Mouse (Mus musculus): ENCODE data around the gene Rbm25. TPM values are rescaled to one million over a fixed set of nuclear protein-coding genes. Genes with fewer than 3 reads are reported as not detected.

Rbm25 gene
- total RNA-seq, 2 experiments from 2014 or later = 123 to 148 TPM

DNA sequence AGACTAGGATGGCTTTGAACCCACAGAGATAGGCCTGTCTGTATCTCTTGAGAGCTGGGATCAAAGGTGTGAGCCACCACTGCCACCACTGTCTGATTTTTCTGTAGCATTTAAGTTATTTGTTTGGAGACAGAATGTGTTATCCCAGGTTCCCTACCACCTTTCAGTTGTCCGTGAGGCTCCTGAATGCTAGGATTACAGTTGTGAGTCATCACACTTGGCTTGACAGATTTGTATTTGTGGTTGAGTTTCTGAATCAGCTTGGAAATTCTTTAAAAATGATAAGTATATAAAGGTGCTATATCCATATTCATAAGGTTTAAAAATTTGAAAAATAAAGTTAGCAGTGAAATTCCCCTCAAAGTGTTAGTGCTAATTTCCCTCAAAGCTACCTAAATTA, 12.1 kb downstream of the Rbm25 start:
- no peak for DNase-seq (ENCODE audit: low spot score in 2 of 2)

DNA sequence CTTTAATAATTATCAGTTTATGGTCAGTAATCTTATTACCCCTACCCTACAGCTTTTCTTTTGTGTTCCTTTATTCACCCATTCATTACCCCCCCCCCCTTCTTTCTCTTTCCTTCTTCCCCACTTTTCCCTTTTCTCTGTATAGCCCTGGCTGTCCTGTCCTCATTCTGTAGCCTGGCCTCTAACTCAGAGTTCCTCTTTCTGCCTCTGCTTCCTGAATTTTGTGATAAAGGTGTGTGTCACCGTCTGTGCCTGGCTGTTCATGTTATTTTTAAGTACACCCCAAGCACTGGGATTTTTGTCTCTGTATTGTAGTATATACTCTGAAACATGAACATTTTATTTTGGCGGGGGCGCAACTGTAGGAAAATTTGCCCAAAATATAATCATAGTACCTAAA, 19.3 kb downstream of the Rbm25 start:
- no peak for DNase-seq (ENCODE audit: low spot score in 2 of 2)

DNA sequence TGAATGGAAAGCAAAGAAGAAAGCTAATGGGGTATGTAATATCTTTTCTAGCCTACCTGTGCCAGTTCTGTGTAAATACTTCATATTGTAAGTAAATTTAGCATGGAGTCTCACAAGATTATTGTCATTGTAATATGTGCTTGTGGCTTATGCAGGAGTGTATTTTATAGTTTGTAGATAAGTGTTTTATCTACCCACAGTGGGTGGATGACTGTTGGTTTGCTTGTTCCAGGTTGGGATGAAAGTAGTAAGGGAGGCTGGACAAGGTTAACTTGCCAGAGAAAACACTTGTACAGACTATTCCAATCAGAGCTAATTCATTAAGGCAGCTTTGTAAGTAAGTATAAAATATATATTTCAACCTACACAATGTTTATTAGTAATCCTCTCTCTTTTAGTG, 20.4 kb downstream of the Rbm25 start:
- DNase-seq (ENCODE audit: low spot score in 2 of 2) = no peak

DNA sequence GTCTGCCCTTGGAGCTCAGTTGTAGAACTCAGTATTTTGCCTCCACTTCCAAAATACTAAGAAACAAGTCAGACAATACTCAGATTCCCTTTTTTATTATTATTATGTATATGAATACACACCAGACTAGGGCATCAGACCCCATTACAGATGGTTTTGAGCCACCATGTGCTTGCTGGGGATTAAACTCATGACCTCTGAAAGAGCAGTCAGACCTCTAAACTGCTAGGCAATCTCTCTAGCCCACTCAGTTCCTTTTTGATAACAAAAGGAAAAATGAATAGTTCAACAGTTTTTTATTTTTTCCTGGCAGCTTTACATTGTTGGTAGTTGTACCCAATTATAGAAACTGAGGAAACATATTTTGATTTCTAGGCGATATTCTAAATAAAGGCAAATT, 54.4 kb downstream of the Rbm25 start:
- no peak for DNase-seq (ENCODE audit: low spot score in 2 of 2)

DNA sequence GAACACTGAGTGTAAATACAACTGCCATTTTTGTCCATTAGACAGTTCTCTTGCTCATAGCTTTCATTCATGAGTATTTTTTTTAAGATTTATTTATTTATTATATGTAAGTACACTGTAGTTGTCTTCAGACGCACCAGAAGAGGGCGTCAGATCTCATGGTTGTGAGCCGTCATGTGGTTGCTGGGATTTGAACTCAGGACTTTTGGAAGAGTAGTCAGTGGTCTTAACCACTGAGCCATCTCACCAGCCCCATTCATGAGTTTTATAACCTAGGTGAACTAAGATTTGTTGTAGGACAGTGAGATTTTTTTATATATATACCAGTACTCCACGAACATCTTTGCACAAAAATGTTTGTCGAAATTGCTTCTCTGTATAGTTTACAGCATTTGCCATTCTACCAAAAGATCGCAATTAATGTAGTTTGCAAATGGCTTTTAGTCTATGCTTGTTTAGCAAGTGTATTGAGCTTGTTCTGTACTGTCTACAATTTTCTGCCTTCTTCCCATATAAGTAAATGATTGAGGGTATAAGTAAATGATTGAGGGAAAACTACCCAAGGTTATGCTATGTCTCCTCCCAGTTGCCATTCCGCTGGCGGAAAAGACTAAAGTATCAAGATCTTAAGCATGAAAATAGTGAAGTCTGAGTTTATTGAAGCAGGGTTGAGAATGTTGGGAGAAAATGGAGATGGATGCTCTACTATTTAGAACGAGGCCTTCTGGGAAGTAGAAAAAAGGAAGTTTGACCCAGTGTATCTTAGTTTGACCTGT, 55.7 kb downstream of the Rbm25 start:
- DNase-seq (ENCODE audit: low spot score in 2 of 2) = no peak

DNA sequence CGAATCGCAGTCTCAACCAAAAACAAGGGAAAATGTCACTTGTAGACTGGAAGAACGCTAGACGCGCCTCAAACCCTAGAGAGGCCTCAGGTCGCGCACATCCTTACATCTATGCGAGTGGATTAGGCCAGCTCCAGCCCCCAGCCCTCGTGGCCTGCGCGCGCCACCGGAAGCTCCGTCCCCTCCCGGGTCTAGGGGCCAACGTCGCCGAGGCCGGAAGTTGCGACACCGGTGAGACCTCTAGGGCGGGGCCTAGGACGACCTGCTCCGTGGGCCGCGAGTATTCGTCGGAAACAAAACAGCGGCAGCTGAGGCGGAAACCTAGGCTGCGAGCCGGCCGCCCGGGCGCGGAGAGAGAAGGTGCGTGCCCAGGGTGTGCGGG, 56.9 kb downstream of the Rbm25 start, which contains the start of gene Psen1:
Psen1 (plus strand) TSS at position 219 of the 382 bp plus-strand sequence.
- DNase-seq (ENCODE audit: low spot score in 2 of 2) = peak; percentile 91 to 94

DNA sequence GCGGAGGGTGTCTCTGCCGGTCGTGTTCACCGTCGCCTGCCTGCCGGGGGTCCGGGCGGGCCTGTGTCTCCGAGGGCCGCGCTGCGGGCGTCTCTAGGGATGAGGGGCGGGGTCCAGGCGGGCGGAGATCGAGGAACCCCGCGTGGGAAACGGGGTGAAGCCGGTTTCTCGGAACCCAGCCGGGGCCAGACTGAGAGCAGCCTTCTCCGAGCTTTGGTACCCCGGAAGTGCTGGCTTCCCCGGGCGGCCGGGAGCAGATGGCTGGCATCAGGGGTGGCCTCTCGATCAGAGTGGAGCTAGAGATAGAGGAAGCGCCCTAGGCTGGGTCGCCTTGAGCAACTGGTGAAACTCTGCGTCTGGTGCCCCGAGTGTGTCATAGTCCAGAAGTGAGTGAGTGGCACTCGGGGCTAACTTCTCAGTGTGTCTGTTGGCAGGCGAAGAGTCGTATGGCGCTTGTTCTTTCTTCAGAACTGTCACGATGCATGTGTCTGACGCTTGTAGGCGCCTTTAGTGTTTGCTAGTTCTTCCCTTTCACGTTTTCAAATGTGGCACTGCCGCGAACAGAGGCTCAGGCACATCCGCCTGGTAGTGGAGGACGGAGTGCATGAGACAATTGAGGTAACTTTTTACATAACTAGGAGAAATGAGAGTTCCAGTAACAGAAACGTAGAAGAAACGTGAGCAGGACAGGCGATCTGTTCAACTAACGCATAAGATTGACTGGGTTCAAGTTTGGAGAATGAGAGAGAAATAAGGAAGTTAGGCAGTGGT, 57.5 kb downstream of the Rbm25 start:
- DNase-seq (ENCODE audit: low spot score in 2 of 2) = peak in 1 of 2 experiments; percentile 41

DNA sequence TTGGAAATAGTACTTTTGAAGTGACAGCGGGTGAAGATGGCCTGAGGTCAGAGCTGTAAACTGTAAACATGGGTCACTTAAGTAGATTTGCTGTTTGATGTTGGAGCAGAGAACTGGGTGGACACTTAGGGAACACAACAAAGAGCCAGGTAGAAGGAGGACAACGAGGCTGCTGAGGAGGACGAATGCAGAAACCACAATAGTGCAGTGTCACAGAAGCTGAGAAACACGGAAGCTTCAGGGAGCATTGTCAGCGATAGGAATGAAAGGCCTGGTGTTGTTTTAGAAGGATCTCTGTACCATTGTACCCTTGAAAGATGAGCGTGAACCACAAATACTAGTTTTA, 58.0 kb downstream of the Rbm25 start:
- DNase-seq (ENCODE audit: low spot score in 2 of 2) = no peak

DNA sequence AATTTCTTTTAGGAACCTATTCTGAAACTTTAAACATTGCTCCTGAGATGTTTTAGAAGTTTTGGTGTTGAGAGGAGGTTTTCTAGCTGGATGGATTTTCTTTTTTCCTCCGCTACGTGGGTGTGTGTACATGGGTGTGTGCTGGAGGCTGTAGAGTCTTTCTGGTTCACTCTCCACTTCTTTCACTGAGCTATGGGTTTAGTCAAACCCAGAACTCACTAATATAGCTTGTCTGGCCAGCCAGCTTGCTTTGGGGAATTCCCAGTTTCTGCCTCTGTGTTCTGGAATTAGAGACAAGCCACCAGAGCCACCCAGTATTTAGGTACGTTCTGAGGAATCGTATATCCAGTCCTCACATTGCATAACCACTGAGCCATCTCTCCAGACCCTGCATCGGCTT, 63.0 kb downstream of the Rbm25 start:
- no peak for DNase-seq (ENCODE audit: low spot score in 2 of 2)

DNA sequence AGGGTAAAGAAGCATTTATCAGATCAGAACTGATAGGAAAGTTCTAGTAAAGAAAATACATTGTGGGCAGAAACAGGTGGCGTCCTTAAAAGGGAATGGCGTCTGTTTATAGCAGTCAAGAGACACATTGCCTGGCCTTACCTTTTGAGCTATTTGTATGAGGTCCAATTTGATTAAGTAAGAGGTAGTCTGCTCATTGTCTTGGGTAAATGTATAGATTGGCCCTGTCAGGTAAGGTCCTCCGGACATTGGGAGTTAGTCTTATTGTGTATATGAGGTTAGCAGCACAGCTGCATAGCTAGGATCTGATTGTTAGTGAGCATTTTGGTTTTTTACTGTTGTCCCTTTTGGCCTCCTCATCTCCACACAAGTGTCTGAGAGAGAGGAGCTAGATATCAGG, 63.6 kb downstream of the Rbm25 start:
- no peak for DNase-seq (ENCODE audit: low spot score in 2 of 2)

DNA sequence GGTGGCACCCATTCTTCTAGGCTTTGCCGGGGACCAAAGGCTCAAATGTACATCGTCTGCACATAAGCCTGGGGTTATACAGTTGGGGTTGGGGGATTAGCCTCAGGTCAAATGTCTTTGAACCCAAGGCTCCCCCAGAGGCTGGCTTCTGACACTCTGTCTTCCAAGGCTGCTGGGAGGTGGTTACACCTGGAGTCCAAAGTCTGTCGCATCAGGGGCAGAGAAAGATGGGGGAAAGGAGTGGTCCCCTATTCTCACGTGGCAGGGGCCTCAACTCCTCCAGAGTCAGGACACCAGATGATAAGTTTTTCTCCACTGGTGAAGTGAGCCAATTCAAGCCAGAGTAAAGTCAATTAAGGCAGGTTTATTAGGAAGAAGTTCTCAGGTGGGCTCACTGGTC, 67.6 kb downstream of the Rbm25 start:
- no peak for DNase-seq (ENCODE audit: low spot score in 2 of 2)

DNA sequence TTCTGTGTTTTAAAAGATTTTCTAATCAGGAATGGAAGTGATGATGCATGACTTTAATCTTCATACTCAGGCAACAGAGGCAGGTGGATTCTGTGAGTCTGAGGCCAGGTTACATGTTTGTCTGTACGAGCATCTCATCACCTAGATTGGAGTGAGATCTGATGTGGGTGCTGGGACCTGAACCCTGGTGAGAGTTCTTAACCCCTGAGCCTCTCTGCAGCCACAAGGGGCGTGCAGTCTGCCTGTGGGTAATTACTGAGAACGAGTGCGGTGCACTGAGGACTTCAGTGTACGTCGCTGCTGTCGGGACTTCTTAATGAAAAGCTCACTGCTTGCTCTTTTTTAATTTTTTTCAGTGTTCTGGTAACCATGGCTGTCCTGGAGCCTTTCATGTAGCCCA, 70.6 kb downstream of the Rbm25 start:
- no peak for DNase-seq (ENCODE audit: low spot score in 2 of 2)

DNA sequence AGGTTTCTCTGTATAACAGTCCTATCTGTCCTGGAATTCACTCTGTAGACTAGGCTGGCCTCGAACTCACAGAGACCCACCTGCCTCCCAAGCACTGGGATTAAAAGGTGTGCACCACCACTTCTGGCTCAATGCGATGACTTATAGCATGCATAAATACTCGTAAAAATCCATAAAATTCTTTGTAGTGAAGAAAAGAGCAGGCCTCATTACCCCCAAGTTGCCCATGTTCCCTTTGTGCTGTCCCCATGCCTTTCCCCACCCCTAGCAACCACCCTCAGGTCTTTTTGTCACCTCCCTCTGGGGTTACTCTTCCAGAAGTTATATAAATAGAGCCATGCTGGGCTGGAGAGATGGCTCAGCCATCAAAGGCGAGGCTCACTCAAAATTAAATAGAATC, 71.8 kb downstream of the Rbm25 start:
- no peak for DNase-seq (ENCODE audit: low spot score in 2 of 2)

DNA sequence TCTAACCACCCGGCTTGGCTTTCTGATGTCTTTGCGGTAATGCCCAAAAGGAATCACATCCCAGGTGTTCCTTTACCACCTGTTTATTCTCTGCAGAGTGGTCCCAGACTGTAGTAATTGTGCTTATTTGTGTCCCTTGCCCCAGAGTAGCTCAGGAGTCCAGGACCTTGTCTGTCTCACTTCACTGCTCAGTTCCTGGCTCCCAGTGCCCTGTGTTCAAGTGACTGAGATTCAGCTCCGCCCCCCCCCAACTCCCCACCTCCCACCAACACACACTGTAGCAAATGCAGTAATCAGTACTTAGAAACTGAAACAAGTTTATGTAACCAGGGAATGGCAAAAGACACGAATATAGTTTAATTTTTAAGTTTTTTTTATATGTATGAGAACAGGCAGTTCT, 75.9 kb downstream of the Rbm25 start:
- DNase-seq (ENCODE audit: low spot score in 2 of 2) = no peak

DNA sequence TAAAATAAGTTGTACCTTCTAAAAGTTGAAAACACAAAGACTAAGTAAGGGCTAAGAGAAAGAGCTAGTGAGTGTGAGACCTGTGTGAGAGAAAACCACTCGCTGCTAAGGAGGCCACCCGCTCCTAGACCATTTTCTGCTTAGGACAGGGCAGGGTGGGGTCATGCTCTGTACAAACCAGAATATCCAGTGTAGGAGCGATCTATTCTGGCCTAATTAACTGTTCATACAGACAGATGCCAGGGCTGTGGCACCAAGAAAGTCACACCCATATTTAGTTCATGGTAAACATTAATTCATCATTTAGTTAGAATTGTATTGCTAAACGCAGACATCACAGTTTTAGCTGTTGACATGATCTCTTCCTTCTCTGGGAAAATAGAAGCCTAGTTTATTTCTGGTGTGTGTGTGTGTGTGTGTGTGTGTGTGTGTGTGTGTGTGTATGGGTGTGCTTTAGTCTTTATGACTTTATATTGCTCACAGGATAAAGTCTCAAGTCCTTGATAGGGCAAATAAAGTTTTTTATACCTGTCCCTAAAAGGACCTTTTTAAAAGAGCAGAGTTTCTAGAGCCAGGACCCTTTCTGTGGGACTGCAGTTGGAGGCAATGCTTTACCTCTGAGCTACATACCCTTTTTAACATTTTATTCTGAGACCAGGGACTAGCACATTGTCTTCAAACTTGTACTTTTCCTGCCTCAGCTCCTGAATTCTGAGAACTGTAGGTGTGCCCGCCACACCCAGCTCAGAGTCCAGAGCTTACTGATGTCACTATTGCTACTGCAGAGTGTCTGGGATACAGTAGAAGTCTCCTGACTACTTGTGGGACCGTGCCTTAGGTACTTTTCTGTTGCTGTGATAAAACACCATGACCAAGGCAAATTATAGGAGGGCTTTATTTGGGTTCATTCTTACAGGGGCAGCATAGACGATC, 77.4 kb downstream of the Rbm25 start:
- DNase-seq (ENCODE audit: low spot score in 2 of 2) = no peak

DNA sequence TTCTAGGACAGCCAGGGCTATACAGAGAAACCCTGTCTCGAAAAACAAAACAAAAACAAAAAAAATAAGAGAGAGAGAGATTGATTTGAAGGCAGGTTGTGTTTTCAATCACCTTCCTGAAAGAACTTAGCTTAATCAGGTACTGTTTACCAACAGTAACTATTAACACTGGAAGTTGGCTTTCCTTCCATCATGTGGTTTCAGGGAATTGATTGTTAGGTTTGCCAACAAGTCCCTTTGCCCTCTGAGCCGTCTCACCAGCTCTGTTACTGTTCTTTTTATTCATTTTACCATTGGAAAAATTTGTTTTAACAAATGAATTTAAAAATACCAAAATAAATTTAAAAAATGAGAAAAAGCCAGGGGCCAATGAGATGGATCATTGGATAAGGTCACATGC, 78.9 kb downstream of the Rbm25 start:
- no peak for DNase-seq (ENCODE audit: low spot score in 2 of 2)

DNA sequence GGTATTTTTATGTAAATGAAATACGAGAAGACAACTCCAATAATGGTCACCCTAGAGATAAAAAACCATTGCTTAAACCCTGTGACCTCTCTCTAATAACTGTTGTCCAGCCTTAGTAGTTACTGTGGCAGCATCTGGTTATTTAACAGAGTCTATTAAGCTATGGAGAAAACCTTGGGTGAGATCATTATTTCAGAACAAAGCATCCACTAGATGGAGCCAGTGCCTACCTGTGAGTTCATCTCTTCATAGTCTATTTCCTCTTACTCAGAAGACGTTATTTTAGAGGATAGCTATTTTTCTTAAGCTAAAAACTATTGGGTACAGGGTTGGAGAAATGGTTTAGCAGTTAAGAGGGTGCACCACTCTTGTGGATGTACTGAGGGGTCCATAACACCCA, 82.7 kb downstream of the Rbm25 start:
- DNase-seq (ENCODE audit: low spot score in 2 of 2) = peak; percentile 32 to 53

DNA sequence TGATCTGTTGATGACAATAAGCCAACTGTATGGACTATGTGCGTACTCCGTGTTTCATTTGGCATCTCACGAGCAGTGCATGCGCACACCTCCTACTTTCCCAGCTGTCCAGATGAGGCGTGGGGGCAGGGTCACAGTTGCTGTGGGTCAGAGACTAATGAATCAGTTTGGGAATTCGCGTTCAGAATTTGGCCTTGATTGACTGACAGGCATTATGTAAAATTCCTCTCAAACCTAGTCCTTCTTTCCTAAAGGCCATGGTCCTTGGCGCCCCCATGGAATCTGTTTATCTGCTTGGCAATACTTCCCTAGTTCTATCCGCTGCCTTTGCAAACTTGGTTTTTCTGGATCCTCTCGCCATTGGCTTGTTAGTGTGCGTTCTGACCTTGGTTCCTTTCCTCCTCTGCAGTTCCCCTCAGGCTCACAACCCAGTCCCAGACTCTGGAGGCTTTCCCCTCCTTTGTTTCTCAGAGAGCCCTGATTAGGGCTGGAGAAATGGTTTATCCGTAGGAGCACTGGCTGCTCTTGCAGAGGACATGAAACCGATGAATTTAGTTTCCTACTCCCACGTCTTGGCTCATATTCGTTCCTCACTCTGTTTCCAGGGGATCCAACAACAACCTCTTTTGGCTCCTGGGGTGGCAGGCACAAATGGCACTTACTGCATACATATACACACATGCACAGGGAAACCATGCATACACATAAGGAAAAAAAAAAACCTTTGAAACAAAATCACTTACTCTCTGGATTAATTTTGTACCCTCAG, 85.6 kb downstream of the Rbm25 start:
- DNase-seq (ENCODE audit: low spot score in 2 of 2) = no peak

DNA sequence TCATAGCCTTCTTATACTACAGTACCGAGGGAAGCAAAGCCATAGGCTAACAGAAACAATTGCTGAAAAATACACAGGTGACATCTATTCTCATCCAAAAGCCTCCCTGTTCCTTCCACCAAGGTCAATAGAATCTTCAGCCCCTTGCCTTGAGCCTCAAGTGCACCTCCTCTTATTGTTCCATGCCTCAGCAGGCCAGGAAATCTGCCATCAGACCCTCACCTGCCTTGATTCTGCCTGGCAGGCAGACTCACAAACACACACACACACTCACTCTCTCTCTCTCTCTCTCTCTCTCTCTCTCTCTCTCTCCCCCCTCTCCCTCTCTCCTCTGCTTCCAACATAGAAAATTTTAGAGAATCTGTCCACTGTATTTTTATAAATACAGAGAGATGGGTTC, 88.4 kb downstream of the Rbm25 start:
- DNase-seq (ENCODE audit: low spot score in 2 of 2) = no peak

DNA sequence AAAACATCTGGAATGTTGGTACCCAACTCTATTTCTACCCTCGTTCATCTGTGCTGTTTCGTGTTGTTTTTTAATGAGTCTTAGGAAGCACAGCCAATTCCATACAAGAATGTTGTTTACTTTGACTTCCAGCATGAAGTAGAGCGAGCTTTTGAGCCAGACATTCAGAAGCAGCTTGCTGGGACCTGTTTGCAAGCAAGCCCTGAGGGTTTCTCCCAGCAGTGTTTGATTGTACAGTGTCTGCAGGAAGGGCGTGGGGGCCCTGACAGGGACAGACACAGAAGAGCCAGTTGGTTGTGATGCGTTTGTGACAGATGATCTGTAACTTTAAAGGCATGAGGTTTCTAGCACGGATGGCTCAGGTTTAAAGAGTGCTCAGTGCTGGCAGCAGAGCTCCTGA, 90.2 kb downstream of the Rbm25 start:
- DNase-seq (ENCODE audit: low spot score in 2 of 2) = no peak

DNA sequence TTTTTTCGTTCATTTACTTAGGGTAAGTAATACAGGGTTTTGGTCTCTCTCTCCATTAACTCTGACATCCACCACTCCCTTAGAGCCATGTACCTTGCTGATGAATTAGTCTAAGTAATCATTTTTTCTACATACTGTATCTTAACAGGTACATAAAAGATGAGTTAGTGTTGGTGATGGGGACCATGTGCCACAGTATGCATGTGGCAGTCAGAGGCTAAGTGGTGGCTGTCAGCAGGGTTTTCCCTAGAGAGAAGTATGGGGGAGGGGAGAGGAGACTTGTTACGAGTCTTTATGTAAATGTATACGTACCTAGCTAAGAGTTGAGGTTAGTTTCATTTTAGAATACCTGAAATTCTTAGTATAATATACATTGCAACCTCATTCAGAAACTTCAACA, 92.0 kb downstream of the Rbm25 start:
- DNase-seq (ENCODE audit: low spot score in 2 of 2) = no peak
